Mouse (Mus musculus) embryo, embryonic 11.5 days (tissue): Measurements from ENCODE around the gene Tm9sf3.
"Not testable (repeated sequence)": the region's sequence is repeated elsewhere in the genome, so short reads cannot be mapped to it uniquely, and the experiment has no call there.

Source experiments
- DNase-seq: peaks from one replicate; pipeline ENCODE4 v3.0.0-alpha.2; 2012; ENCODE audit warnings: low read depth, low spot score

Gene Tm9sf3

DNA sequence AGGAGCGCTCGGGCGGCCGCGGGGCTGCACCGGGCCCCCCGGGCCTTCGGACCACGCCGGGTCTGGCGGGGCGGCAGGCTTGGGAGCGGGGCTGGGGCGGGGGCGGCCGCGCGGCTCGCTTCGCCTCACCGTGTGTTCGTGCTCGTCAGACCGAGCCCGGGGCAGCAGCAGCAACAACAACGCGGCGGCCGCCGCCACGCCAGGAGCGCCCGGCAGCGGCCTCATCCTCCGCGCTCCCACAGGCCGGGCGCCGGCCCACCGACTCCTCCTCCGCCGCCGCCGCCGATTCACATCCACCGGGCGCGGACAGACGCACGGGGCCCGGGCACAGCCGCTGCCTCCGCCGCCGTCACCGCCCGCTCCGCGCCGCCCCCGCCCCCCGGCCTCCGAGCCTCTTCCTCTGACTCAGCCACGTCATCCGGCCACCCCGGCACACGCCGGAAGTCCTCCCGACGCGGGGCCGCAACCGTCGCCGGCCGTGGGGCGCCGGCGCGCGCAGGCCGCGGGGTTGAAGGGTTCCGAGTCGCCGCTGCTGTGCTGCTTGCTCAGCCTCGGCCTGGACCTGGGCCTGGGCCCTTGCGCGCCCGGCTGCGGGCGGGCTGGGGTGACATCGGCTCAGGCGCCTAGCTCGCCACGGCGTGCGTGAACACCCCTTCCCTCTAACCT, at the start of gene Tm9sf3:
Gene Tm9sf3 (minus strand): TSS at position 368 of the 666 bp plus-strand sequence.
- peak; percentile 78 for DNase-seq

DNA sequence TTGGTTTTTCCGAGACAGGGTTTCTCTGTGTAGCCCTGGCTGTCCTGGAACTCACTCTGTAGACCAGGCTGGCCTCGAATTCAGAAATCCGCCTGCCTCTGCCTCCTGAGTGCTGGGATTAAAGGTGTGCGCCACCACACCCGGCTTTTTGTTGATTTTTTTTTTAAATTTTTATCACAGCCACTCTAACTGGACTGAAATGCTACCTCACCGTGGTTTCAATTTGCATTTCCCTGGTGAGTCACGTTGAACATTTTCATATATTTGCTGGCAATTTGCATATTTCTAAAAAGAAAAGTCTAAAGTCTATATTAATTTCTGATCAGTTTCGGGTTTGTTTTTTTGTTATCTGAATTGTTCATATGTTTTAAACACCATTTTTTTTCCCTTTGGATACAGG, 48.8 kb upstream of the Tm9sf3 start:
- DNase-seq: not testable (repeated sequence)

DNA sequence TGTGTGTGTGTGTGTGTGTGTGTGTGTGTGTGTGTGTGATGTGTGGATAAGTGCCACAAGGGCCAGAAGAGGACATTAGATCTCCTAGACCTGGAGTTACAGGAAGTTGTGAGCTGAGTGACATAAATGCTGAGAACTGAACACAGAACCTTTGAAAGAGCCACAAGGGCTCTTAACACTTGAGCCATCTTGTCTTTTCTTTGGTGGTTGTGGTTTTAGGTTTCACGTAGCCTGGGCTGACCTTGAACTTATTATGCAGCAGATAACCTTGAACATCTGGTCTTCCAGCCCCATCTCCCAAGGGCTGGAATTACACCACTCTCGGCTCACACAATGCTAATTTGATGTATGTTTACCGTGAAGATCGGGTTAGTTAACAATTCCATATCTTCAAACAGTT, 48.2 kb upstream of the Tm9sf3 start:
- no peak for DNase-seq

DNA sequence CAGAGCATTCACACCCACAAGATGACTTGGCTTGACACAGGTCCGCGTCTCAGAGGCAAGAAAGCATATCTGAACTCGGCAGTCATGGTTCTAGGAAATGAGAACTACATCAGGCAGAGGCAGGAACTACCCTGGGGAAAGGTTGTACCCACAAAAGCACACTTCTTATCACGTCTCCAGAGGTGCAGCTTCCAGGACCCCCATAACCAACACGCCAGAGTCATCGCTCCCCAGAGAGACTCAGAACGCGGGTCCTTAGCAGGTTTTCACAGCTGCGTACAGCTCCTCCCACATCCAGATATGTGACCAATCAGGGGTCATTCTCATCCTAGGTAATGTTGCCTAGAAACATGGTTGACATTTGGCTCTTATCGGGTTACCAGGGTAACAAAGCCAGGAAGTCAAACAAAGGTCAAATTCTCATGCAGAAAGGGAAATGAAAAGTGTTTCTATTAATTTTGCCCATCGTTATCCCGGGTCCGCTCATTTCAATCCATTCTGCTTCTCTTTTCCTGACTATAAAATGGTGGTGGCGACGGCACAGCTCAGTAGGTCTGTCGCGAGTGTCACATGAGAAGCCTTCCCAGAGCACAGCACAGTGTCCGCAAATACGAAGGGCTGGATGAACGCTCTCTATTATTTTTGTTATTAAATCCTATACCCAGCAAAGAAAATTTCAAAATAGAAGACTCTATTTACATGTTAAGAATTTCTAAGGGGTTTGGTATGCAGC, 47.3 kb upstream of the Tm9sf3 start:
- peak; percentile 38 for DNase-seq

DNA sequence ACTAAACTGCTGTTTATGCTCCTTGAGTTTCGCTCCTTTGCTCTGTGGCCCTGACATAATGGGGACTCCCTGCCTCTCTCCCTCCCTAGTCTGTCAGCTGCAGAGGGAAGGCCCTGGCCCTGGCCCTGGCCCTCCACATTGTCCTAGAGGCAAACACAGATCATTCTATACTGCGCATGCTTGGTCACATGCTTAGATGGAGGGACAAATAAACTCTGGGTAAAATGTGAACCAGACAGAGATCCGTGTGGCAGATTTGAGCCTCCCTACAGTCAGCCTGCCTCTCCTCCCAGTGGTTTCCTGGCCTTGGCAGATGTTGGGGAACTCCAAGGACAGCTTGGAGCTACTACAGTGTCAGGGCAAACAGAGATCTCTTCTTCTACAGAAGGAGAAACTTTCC, 40.1 kb upstream of the Tm9sf3 start:
- DNase-seq: no peak

DNA sequence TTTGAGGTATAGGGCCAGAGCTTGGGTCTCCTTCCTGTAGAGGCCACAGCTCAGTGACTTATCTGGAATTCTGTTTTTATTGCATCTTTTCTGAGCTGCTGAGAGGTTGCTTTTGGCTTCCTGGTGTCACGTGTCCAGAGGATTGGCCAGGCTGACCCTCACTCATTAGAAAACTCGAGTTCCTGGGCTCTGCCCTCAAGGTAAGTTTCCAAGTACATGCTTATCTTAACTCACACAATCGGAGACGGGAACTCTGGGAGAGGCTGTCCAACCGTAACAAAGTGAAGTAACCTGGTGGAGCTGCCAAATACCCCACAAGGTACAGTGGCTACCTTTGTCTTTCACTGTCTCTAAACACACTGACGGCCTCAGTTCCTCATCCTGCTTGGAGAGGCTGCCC, 39.6 kb upstream of the Tm9sf3 start:
- no peak for DNase-seq

DNA sequence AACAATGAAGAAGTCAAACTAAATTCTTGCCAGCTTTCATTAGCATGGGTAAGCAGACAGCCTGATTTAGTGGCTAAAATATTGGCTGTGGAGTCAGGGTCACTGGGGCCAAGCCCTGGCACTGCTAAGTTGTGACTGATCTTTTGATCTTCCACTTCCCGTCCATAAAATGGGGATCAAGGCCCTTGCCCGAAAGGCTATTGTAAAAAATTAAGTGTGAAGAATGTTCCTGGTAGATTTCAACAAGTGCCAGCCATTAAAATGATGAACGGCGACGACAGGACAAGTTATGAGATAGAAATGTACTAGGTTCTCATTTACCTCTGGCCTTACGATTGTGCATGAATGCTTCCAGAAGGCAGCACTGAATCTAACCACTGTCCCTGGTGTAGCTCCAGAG, 38.1 kb upstream of the Tm9sf3 start:
- DNase-seq: peak; percentile 39

DNA sequence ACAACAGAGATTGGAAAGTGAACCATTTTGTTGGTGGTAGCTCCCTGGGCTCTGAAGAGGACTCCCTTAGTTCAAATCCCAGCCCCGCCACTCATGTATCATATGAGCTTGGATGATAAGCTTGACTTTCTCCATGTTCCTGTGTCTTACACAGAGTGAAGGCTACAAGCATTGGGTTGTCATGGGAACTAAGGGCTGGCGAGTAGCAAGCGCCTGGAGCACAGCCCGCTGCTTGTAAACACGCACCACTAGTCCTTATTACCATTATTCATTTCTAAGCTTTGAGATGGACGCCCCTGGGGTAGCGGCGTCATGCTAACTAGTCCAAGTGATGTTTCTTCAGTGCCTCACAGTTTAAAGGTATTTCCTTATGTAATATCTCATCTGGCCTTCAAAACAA, 35.6 kb upstream of the Tm9sf3 start:
- DNase-seq: no peak

DNA sequence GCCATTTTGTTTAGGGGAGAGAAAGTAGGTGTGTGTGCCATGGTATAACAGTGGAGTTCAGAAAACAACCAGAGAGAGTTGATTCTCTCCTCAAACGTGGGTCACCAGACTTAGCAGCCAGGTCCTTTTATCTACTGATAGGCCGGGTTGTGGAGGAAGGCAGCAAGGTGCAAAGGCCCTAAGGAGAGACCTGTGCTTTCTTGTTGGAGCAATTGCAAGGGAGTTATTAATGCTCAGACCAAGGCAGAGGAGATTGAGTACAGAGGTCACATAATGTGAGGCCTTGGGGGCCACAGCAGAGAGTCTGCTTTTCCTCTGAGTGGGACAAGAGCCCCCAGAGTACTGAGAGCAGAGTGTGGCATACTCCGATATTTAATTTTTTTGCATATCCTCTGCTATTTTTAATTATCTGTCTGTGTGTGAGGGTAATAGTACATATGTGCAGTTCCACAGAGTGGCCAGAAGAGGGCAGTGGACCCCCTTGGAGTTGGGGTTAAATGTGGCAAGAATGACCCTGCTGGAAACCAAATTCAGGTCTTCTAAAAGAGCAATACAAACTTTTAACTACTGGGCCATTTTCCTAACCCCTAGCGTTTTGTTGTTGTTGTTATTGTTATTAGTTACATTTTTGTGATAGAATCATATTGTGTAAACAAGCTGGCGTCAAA, 27.3 kb upstream of the Tm9sf3 start:
- no peak for DNase-seq

DNA sequence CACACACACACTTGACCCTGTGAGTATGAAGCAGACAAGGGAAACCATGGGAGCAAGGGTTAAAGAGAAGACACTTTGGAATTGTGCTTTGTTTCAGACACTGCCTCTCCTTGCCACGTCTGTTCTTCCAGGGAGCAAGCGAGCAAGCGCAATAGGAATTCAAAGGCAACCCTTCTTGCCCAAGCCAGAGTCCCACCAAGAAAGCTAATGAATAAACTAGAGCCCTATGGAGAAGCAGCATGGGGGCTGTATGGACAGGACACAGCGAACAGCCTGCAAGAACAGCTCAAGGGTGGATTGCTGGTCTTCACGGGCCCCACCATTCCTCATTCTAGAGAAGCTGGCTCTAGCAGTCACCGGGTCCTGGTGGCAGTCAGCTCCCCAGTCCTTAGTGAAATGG, 24.8 kb upstream of the Tm9sf3 start:
- DNase-seq: no peak

DNA sequence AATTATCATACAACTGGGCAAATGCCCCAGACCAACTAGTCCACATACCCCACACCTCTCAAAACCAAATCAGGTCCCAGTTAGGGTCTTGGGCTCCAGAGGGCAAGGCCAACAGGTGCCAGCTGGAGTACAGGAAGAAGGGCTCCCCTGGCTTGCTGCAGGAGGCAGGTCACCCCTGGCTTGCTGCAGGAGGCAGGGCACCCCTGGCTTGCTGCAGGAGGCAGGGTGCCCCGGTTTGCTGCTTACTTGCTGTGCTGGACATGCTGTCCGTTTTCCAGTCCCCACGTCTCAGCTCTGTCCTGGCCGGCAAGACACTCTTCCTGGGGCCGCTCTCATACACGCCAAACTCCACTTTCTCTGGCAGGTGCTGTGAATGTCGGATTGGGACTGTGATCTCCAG, 23.4 kb upstream of the Tm9sf3 start:
- no peak for DNase-seq

DNA sequence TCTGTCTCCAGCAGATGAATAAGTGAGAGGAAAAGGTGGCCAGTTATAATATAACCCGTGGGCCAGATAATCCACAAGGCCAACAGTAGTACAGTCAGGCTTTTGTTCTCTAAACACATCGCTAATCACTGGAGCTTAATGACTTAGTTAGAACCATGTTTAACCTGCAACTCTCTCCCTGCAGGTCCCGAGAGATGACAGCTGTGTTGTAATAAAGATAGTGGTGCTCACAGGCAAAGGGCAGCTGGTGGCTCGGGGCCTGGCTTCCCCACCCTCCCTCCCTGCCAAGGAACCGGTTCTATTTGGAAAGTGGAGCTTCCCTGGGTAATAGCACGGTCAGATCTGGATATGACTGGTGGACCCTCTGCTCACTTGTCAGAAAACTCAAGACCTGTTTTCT, 20.7 kb upstream of the Tm9sf3 start:
- DNase-seq: no peak

DNA sequence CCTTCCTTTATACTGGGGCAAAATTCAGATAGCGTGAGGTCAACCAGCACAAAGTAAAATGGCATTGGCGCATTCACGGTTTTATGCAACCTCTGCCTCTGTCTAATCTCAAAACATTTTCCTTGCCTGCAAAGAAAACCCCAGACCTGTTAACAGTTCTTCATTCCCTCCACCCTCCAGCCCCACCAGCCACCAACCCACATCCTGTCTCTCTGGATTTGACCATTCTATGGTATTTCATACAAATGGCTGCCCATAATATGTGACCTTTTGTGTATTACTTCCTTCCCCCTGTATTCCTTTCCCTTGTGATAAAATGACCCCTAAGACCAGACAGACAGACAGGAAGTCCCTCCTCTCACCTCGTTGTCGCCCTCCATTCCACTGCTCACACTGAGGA, 18.9 kb upstream of the Tm9sf3 start:
- DNase-seq: no peak

DNA sequence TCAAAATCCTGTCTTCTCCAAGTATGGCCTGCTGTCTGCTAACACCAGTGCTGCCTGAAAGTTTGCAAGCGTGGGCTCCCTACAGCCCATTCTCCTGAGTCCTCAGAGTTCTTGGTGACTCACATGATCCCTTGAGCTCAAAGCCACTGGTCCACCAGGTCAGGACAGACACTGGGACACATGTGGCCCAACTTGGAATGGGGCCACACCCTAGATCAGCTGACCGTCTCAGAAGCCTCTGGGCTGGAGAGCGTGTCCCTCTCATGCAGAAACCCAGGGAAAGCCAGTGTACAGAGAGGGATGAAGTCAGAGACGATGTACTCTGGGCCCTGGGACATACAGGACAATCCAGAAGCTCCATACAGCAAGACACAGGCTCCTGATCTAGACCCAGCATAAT, 18.4 kb upstream of the Tm9sf3 start:
- DNase-seq: no peak

DNA sequence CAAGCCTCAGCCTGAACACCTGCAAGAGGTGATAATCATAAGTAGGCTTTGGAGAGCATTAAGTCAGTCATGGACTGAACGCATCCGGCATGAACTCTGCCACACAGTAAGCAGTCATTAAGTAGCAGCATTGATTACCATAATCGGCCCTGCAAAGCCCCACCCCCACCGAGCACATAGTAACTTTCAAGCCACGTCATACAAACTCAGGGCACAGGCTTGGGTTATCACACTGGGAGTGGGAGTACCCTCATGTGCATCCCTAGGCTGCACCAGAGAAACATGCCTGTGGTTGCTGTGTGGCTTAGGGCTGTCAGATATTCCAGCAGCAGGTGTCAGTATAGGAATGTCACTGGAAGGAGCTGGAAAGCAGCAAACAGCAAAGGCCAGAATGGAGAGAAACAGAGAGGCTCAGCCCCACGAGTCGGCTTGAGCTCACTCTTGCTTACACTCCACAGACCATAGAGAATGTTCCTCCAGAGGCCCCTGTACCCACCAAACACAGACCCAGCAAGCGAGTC, 16.0 kb upstream of the Tm9sf3 start:
- no peak for DNase-seq

DNA sequence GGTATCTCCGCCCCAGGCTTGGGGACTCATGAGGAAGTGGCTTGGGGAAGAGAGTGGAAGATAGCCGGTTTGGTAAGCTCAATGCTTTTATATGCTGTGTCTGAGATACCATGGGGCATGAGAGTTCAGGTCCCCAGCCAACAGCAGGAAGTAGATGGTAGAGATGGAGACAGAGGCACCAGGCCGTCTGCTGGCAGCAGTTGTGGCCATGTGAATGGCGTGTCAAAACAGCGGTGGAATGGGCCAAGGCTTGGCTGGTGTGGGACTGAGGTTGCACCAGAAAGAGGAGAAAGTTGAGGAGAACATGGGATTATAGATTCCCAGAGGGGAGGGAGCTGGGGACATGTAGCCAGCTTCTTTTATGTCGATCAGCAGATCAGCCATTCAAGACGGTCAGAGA, 14.8 kb upstream of the Tm9sf3 start:
- DNase-seq: no peak

DNA sequence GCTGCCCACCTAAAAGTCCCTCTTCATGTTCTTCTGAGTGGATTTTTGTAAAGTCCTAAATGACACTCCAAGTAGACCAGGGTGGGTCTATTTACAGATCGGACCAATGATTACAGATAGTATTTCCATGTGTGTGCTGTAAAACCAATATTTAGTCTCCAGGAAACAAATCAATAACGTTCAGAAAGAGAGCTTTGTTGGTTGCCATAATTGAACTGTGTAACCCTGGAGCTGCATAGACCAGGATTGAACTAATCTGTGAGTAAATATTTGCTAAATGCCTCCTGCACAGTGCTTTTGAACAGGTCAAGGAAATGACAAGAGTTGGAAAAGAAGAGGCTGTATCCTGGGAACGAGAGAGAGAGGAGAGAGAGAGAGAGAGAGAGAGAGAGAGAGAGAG, 11.8 kb upstream of the Tm9sf3 start:
- DNase-seq: no peak

DNA sequence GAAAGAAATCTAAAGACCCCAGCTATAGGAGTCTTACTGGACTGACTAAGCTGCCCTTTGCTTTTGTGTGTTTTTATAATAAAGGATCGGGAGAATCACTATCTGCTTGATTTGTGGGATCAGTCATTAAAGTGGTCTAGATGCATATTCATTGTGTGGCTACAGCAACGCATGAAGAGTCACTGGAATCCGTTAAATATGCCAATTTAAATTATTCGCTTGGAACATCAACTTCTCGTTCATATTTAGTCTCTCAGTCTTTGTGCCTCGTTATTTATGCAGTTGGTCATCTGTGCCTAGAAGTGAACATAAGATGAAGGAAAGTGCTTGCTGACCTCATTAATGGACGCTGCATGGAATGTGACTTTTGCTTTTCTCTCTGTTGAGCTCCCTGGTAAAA, 7.1 kb upstream of the Tm9sf3 start:
- no peak for DNase-seq

DNA sequence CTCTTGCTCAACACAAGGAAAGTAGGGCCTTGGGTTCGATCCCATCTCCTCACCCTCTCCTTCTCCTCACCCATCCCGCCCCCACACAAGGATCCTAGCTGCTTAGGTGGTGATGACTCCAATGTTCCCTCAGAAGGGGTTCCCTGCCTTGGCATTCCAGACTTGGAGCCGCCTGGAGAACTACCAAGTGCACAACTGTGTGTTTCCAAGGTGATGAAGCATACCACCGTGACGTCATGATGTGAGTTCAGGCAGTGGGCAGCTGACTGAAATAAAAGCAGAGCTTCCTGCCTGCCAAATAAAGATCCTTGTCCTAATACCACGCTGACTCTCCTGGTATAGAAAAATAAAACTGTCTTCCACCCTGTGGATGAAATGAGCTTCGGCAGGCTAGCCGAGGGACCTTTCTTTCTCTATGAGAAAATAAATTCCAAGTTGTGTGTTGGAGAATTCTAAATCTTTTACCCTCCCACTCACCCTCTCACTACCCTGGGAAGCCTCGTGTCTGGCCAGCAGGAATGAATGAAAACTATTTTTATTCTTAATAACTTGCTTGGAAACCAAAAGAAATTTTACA, 6.4 kb upstream of the Tm9sf3 start:
- DNase-seq: no peak

DNA sequence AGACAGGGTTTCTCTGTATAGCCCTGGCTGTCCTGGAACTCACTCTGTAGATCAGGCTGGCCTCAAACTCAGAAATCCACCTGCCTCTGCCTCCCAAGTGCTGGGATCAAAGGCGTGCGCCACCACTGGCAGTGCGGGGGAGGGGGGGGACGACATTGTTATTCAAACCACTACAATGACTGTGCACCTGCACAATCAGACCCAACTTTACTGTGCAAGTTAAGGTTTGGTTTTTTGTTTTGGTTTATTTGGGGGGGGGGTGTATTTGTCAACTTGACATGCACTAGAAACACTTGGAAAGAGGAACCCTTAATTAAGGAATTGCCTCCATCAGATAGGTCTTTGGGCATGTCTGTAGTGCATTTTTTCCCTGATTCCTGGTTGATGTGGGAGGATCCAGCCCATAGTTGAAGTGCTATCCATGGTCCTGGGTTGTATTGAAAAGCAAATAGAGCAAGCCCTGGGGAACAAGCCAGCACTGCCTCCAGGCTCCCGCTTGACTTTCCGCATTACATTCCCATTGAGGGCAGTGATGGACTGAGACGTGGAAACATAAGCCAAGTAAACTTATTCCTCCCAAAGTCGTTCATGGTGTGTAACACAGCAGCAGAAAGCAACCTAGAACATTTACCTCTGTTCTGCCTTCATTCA, 2.6 kb upstream of the Tm9sf3 start:
- no peak for DNase-seq

DNA sequence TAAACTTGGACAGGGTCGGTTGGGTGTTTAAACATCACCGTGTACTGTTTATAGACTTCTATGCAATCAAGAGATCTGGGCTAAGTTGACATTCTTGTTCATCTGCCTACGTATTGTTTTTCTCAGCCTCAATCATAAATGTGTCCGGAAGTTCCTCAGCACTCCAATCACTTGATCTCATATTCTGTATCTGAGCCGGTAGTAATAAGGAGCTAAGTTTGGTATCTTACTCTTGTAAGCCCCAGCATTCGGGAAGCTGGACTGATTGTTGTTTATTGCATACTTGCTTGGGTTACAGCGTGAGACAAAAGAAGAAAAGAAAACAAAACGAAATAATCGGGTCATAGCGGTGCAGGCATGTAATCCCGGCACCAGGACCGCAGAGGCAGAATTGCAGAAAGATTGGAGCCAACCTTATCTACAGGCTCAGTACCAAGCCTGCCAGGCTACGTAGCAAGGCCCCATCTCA, 568 bp upstream of the Tm9sf3 start:
- DNase-seq: no peak
